Mouse (Mus musculus) neural tube, embryonic 15.5 days (tissue): Measurements from ENCODE around the gene Ccdc174. TPM values are rescaled to one million over a fixed set of nuclear protein-coding genes. Genes with fewer than 3 reads are reported as not detected.
"Not testable (repeated sequence)": the region's sequence is repeated elsewhere in the genome, so short reads cannot be mapped to it uniquely, and the experiment has no call there.

ENCODE experiments used
- ATAC-seq: fragments of 200-750 bp; cut with Nextera tagmentation; 2 replicates; pipeline ENCODE4 v1.8.0; 2017; ENCODE audit warnings: mild to moderate bottlenecking, moderate TSS enrichment, moderate library complexity; ENCODE audit not compliant: low FRiP score
- H3K27ac ChIP-seq: fragments of 300-500 bp; sonication (generic); replicated peaks from 2 replicates; pipeline ENCODE4 v1.5.1; 2015; ENCODE audit warnings: mild to moderate bottlenecking, inconsistent platforms
- H3K27me3 ChIP-seq: fragments of 300-500 bp; sonication (generic); replicated peaks from 2 replicates; pipeline ENCODE4 v1.6.1; 2015; ENCODE audit warnings: inconsistent platforms
- H3K36me3 ChIP-seq: fragments of 300-500 bp; sonication (generic); 2 replicates; pipeline ENCODE4 v1.6.1; 2015; ENCODE audit warnings: inconsistent platforms
- H3K4me1 ChIP-seq: fragments of 300-500 bp; sonication (generic); 2 replicates; pipeline ENCODE4 v1.6.1; 2015; ENCODE audit warnings: inconsistent platforms
- H3K4me2 ChIP-seq: fragments of 300-500 bp; sonication (generic); 2 replicates; pipeline ENCODE4 v1.6.1; 2015; ENCODE audit warnings: inconsistent platforms, mild to moderate bottlenecking, moderate library complexity
- H3K4me3 ChIP-seq: fragments of 300-500 bp; sonication (generic); replicated peaks from 2 replicates; pipeline ENCODE4 v1.5.1; 2015; ENCODE audit warnings: mild to moderate bottlenecking, inconsistent platforms
- H3K9ac ChIP-seq: fragments of 300-500 bp; sonication (generic); replicated peaks from 2 replicates; pipeline ENCODE4 v1.6.1; 2015; ENCODE audit warnings: mild to moderate bottlenecking, inconsistent platforms
- H3K9me3 ChIP-seq: fragments of 300-500 bp; sonication (generic); replicated peaks from 2 replicates; pipeline ENCODE4 v1.6.1; 2016; ENCODE audit warnings: inconsistent platforms
- WGBS: fragments of 180-500 bp; shearing (Covaris S2); methylation state at CpG from one replicate; pipeline ENCODE4 v1.1.7; 2015; ENCODE audit warnings: mixed read lengths; 5-methylcytosine and 5-hydroxymethylcytosine counted together
- polyA plus RNA-seq: library from polyadenylated mRNA; unstranded; fragments of >200 nt; fragmentation: Nextera tagmentation; extraction: Ambion mirVana; gene quantifications from 2 replicates; pipeline ENCODE4 v1.2.1, GENCODE M21; 2015

Ccdc174 gene
- polyA plus RNA-seq, 1 experiment from 2014 or later = 42.1 TPM

DNA sequence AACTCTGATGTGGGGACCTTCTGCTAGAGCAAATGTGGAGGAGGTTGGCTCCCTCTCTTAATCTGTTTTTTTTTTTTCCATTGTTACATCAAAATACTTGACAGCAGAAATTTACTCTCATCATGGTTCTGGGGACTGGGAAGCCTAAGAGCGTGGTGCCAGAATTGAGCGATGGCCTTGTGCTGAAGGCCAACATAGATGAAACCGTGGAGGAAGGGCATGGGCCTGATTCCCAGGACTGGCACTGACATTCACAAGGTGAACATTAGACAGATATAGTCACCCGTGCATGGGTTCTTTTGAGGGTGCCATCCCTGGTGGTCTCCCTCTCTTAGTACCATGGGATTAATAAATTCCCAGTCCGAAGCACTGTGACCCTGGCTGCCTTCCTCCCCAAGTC, 9.8 kb upstream of the Ccdc174 start:
- Histone ChIP-seq H3K4me3 (no peak overlapping the region), H3K36me3 (no peaks in the 10 kb centered on the region), H3K9me3 (no peaks in the 10 kb centered on the region), H3K27me3 (no peaks in the 10 kb centered on the region; the same call in 1 of the 2 replicates), H3K27ac (no peak overlapping the region), H3K4me1 (no peaks in the 10 kb centered on the region), H3K4me2 (no peak overlapping the region), H3K9ac (no peak overlapping the region)
- WGBS = 86% methylated on average over 5 of the region's 5 CpGs
- ATAC-seq = no peak

DNA sequence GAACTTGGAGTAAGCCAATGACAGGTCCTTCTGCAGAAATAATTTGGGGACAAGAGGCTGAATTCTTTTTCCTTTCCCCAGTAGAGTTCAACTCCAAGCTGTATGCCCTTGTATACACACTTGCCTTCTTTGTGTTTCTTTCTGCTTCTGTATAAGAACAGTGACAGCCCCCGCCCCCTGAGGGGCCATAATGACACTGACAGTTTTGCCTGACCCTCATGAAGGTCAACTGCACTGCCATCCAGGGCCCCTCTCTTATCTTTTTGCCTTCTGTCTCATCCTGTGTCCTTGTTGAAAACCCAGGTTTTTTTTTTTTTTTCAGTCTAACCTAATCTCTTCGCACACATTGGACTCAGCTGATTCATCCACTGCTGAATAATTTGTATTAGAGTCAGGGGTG, 5.1 kb upstream of the Ccdc174 start:
- no peak overlapping the region for H3K4me3 ChIP-seq
- no peak for ATAC-seq
- H3K4me2 ChIP-seq = no peak overlapping the region
- H3K9ac ChIP-seq = no peak overlapping the region
- no peaks in the 10 kb centered on the region; the same call in 1 of the 2 replicates for H3K27me3 ChIP-seq
- H3K9me3 ChIP-seq = no peaks in the 10 kb centered on the region
- no peak overlapping the region for H3K27ac ChIP-seq
- H3K4me1 ChIP-seq = peaks cover 4% of the 10 kb centered on the region; the same call in 1 of the 2 replicates
- H3K36me3 ChIP-seq = no peaks in the 10 kb centered on the region
- WGBS = 59% methylated on average over 2 of the region's 2 CpGs

DNA sequence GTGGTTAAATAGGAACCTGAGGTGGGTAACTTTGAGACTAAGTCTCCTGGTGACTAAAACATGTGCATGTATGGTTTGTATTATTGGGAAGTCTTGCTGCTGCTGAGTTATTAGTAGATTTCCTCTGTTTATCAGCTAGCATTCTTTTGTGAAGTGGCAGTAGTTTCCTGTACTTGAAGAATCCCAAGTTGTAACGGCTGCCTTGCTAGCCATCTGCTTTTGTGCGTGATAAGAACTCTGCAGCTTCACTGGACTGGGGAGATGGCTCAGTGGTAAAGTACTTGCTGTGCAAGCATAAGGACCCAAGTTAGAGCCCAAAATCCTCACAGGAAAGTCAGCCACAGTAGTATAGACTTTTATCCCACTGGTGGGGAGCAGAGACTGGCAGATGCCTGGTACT, 6.0 kb downstream of the Ccdc174 start:
- ATAC-seq = no peak
- Histone ChIP-seq H3K36me3 (peaks cover 63% of the 10 kb centered on the region), H3K4me2 (no peak overlapping the region), H3K27me3 (no peaks in the 10 kb centered on the region), H3K9me3 (no peaks in the 10 kb centered on the region), H3K4me1 (peaks cover 9% of the 10 kb centered on the region), H3K9ac (no peak overlapping the region), H3K4me3 (no peak overlapping the region), H3K27ac (no peak overlapping the region)
- 92% methylated on average over 2 of the region's 2 CpGs for WGBS

DNA sequence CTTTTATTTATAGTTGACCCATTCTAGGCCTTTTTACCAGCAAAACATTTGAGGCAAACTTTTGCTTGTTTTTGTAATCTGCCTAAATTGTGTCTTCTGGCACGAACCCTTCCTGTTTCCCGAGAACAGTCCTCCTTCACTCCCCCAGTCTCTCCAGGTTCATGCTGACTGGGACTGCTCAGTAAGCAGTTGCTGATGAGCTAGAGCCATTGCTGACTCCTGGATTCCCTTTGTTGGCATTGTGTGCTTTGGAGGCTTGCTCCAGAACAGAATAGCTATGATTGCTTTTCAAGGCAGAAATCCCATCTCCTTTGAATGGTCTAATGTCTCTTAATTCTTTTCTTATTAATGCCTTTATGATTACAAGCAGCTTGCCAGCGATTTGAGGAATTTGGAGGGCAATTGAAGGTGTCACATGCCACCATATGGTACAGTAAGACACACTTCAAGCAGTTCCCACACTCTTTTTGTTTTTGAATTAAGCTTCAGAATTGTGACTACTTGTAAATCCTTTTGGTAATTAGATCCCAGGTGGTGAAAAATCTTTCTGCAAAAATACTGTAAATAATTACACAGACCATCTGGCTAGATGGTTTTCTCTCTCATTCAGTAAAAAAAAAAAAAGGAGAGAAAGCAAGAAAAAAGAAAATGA, 11.5 kb downstream of the Ccdc174 start:
- H3K9me3 ChIP-seq = no peaks in the 10 kb centered on the region
- H3K4me3 ChIP-seq = no peak overlapping the region
- no peak overlapping the region for H3K9ac ChIP-seq
- no peak for ATAC-seq
- H3K36me3 ChIP-seq = peaks cover 79% of the 10 kb centered on the region
- no peak overlapping the region for H3K4me2 ChIP-seq
- 79% methylated on average over 3 of the region's 3 CpGs for WGBS
- H3K27ac ChIP-seq = no peak overlapping the region
- no peaks in the 10 kb centered on the region for H3K4me1 ChIP-seq
- no peaks in the 10 kb centered on the region for H3K27me3 ChIP-seq

DNA sequence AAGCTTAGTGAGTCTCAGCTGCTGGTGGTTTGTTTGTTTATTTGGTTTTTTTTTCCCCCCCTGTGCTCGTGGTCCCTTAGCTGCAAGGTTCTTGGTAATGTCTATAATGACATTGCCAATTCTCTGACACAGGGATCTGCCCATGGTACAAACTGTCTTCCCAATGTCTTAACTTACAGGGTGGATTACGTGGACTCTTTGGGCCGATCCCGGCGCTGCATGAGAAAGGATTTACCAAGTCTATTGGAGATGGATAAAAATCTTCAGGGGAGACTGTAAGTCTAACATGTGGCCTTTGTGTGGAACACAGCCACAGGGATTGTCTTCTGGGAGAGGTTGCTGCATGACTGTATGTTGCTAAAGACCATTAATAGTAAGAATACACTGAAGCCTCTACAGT, 12.8 kb downstream of the Ccdc174 start:
- WGBS = 91% methylated on average over 5 of the region's 5 CpGs
- H3K27me3 ChIP-seq = no peaks in the 10 kb centered on the region
- H3K27ac ChIP-seq = no peak overlapping the region
- no peaks in the 10 kb centered on the region for H3K4me1 ChIP-seq
- no peak overlapping the region for H3K9ac ChIP-seq
- no peak overlapping the region for H3K4me3 ChIP-seq
- H3K4me2 ChIP-seq = no peak overlapping the region
- no peaks in the 10 kb centered on the region for H3K9me3 ChIP-seq
- H3K36me3 ChIP-seq = peaks cover 81% of the 10 kb centered on the region
- ATAC-seq = no peak

DNA sequence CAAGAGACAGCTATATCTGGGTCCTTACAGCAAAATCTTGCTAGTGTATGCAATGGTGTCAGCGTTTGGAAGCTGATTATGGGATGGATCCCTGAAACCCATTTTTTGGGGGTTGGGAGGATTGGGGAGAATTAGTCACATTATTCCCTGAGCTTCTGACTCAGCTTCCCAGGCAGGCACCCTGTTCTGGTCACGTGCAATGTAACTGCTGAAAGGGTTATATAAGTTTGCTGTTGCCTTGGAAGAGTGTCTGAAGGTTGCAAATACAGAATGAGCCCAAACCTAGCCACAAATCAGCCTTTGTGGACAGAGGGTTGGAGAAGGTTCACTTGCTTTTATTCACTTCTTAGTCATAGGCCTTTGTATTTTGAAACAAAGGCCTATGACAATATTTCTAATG, 13.9 kb downstream of the Ccdc174 start:
- H3K9ac ChIP-seq = no peak overlapping the region
- whole genome bisulfite sequencing = 98% methylated on average over 2 of the region's 2 CpGs
- H3K4me1 ChIP-seq = no peaks in the 10 kb centered on the region
- H3K4me2 ChIP-seq = no peak overlapping the region
- H3K36me3 ChIP-seq = peaks cover 81% of the 10 kb centered on the region
- H3K27ac ChIP-seq = no peak overlapping the region
- no peak overlapping the region for H3K4me3 ChIP-seq
- ATAC-seq = no peak
- no peaks in the 10 kb centered on the region for H3K27me3 ChIP-seq
- no peaks in the 10 kb centered on the region for H3K9me3 ChIP-seq

DNA sequence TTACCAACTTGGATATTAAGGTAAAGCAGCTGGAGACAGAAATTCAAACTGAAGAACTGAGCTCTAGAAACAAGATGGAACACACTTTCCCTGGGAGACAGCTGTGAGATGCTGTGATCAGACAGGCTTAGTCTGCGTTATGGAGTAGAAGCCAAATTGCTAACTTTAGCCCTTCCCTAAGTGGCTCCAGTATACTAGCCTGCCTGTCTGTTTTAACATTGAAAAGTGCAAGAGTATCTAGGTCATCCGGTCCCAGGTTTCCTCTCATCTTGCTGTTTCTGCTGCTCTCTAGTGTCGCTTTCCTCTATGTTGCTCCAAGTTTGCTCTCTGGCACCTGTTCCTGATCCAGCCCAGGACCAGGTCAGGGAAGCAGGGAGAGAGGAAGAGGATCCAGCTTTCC, 18.9 kb downstream of the Ccdc174 start:
- Histone ChIP-seq H3K4me3 (no peak overlapping the region), H3K27me3 (no peaks in the 10 kb centered on the region), H3K36me3 (peaks cover 83% of the 10 kb centered on the region), H3K4me1 (no peaks in the 10 kb centered on the region), H3K9me3 (no peaks in the 10 kb centered on the region), H3K9ac (no peak overlapping the region), H3K27ac (no peak overlapping the region), H3K4me2 (no peak overlapping the region)
- 95% methylated on average over 3 of the region's 3 CpGs for WGBS
- no peak for ATAC-seq

DNA sequence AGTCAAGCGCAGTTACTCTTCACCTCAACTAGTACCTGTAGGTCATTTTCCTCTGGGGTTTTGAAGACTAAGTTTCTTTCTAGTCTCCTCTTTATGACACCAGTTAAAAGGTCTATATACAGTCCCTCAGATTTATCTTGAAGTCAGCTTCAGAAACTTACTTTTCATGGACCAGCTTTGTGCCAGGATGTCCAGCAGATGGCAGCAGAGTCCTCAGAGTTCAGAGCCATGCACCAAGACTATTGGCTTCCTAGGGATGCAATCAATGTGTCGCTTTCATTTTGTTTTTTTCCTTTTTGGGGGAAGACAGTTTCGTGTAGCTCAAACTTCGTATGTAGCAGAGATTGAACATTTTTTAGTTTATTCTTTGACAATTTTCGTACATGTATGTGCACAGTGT, 23.7 kb downstream of the Ccdc174 start:
- Histone ChIP-seq H3K36me3 (peaks cover 45% of the 10 kb centered on the region), H3K9ac (no peak overlapping the region), H3K27ac (no peak overlapping the region), H3K27me3 (no peaks in the 10 kb centered on the region), H3K4me2 (no peak overlapping the region), H3K4me1 (no peaks in the 10 kb centered on the region), H3K9me3 (no peaks in the 10 kb centered on the region), H3K4me3 (no peak overlapping the region)
- ATAC-seq = peak; percentile 65; the same call in 1 of the 2 replicates
- 33% methylated on average over 5 of the region's 5 CpGs for WGBS

DNA sequence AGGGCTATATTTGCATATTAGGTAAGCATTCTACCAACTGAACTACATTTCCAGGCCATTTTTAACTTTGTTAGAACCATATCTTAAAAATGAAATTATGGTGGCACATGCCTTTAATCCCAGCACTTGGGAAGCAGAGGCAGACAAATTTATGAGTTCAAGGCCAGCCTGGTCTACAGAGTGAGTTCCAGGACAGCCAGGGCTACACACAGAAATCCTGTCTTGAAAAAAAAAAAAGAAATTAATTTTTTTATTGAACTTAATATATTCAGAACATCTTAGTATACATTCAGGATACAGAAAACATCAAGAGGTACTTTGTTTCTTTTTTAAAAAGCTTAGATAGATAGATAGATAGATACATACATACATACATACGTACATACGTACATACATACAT, 24.7 kb downstream of the Ccdc174 start, which contains the start of gene 4930590J08Rik:
TSS of gene 4930590J08Rik (plus strand) at position 301 of the 400 bp plus-strand sequence.
- 93% methylated on average over 2 of the region's 2 CpGs for WGBS

DNA sequence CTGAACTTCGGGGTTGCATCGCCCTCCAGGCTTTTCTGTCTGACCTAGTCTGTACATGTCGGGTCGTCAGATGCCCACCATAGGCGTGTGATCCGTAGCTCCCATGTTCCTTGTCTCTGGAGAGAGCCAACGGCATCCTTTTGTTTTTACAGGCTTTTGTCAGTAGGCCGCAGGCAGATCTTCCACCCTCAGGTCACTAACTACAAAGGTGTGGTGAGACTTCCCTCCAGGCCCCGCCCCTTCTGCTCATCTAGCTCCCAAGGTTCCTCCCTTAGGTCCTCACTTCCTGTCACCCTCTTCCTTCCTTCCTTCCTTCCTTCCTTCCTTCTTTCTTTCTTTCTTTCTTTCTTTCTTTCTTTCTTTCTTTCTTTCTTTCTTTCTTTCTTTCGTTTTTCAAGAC, 36.2 kb downstream of the Ccdc174 start:
- Histone ChIP-seq H3K4me1 (no peaks in the 10 kb centered on the region), H3K4me2 (no peak overlapping the region), H3K4me3 (no peak overlapping the region), H3K27ac (no peak overlapping the region), H3K36me3 (no peaks in the 10 kb centered on the region), H3K27me3 (no peaks in the 10 kb centered on the region), H3K9ac (no peak overlapping the region), H3K9me3 (no peaks in the 10 kb centered on the region)
- no peak for ATAC-seq
- WGBS = 87% methylated on average over 10 of the region's 10 CpGs

More for the DNA sequence above, 24.7 kb downstream of the Ccdc174 start, which contains the start of gene 4930590J08Rik:
- peaks cover 35% of the 10 kb centered on the region for H3K36me3 ChIP-seq
- H3K27me3 ChIP-seq, H3K4me2 ChIP-seq, H3K9me3 ChIP-seq, H3K4me1 ChIP-seq, H3K27ac ChIP-seq, ATAC-seq, H3K9ac ChIP-seq, H3K4me3 ChIP-seq: not testable (repeated sequence)

DNA sequence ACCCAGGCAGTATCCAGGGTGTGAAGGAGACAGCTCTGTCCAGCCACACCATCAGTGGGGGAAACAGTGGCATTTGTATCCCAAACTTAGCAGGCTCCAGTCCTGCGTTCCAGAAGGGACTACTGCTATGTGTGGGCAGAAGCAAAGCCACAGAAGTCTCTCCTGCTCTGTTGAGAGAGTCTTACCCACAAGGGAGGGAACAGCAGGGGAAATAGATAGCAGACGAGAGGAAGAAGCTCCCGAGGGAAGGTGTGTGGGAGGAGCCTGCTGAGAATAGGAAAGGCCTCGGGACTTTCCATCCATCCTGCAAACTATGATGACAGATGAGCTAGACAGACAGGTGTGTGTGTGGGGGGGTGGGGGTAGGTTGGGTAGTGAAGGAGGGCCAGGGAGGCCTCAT, 39.4 kb downstream of the Ccdc174 start:
- WGBS = 49% methylated on average over 4 of the region's 4 CpGs
- Histone ChIP-seq H3K4me3 (no peak overlapping the region), H3K4me1 (no peaks in the 10 kb centered on the region), H3K4me2 (no peak overlapping the region), H3K27me3 (no peaks in the 10 kb centered on the region), H3K9ac (no peak overlapping the region), H3K36me3 (no peaks in the 10 kb centered on the region), H3K9me3 (no peaks in the 10 kb centered on the region), H3K27ac (no peak overlapping the region)
- no peak for ATAC-seq

DNA sequence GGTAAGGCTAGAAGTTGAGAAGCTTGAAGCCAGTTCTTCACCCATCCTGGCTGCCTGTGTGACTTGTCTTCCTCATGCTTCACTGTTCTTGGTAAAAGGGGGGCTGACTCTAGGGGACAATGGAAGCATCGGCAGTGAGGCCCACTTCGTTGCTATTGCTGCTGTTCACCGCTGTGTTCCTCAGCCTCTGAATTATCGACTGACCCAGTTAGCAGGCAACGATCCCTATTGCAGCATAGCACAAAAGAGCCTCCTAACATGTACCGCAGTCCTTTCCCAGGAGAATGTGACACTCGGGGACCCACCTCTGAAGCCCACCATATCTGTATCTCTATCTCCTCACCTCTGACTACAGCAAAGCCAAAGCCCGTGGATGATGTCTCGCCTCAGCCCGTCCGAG, 39.9 kb downstream of the Ccdc174 start:
- Histone ChIP-seq H3K4me3 (no peak overlapping the region), H3K27me3 (no peaks in the 10 kb centered on the region), H3K4me1 (no peaks in the 10 kb centered on the region), H3K27ac (no peak overlapping the region), H3K9ac (no peak overlapping the region), H3K4me2 (no peak overlapping the region), H3K9me3 (no peaks in the 10 kb centered on the region), H3K36me3 (no peaks in the 10 kb centered on the region)
- 73% methylated on average over 11 of the region's 11 CpGs for WGBS
- ATAC-seq = no peak
